Mouse (Mus musculus): ENCODE measurements around the gene Gm20388. TPM values are rescaled to one million over a fixed set of nuclear protein-coding genes. Genes with fewer than 3 reads are reported as not detected.

Gm20388 gene
- total RNA-seq, 2 experiments from 2014 or later = 18.6 TPM; not detected in 1

DNA sequence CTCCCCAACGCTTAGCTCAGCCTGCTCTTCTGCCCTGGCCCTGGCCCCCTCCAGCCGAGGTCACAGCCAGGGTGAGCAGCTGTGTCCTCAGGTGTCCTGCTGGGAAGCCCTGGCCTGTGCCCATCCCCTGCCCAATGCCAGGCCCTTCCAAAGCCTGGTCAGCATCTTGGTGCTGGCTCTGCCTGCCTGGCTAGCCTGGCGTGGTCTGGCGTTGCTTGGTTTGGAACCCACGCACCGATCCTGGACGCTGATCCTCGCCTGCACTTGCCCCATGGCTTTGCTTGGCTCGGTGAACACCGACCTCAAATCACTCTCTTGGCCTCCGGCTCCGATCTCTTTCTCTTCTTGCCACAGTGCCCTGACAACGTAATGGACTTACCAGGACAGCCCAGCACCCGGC, 152.1 kb downstream of the Gm20388 start:
- intact Hi-C loops (cut with DNase I) = no loop called here

DNA sequence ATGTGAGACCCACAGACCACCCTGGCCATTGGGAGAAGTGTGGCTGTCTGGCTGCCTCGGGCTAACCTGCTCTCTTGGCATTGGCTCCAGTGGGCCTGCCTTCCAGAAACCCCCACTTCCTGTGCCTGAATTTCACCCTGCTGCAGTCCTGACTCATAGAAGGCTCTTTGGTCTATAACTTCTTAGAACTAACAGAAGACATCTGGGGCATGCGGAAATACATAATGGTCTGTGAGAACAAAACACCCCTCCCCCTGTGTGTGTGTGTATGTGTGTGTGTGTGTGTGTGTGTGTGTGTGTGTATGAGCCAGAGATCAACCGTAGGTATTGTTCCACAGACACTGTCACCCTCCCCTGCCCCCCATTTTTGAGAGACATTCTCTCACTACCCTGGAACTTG, 152.7 kb downstream of the Gm20388 start:
- DNase-seq (ENCODE audit: low spot score in 2 of 2) = no peak
- intact Hi-C loops (cut with DNase I) = no loop called here

More for the DNA sequence above, 152.1 kb downstream of the Gm20388 start:
- no peak for DNase-seq (ENCODE audit: low spot score in 2 of 2)

DNA sequence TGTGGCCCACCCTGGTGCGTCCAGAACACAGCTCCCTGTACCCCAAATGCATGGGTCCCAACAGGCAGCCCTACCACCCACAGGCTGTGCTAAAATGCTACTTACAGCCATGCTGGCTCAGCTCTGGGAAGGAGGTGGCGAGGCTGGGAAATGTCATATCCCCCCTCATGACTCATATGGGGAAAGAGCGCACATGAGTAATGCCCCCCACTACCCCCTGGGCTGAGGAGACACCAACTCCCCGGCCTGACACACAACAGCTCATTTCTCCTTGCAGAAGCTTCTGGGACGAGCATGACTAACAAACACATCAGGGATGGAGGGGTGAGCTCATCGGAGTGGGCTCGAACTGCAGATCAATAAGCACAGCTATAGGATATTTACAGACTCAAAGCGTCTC, 155.0 kb downstream of the Gm20388 start:
- intact Hi-C loops (cut with DNase I) = no loop called here
- DNase-seq (ENCODE audit: low spot score in 2 of 2) = no peak

DNA sequence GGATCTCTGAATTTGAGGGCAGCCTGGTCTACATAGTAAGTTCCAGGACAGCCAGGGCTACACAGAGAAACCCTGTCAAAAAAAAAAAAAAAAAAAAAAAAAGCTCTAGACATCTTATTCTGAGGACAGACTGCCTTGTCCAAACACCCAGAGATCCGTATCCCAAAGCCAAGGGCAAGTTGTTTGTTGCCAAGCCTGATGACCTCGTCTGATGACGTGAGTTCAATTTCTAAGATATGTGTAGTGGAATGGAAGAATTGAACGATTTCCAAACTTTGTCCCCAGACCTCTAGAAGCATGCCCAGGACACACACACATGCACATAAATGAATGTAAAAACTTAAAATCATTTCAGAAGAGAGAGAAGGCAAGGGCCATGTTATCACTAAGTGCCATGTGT, 155.6 kb downstream of the Gm20388 start:
- DNase-seq (ENCODE audit: low spot score in 2 of 2) = no peak
- intact Hi-C loops (cut with DNase I) = no loop called here

DNA sequence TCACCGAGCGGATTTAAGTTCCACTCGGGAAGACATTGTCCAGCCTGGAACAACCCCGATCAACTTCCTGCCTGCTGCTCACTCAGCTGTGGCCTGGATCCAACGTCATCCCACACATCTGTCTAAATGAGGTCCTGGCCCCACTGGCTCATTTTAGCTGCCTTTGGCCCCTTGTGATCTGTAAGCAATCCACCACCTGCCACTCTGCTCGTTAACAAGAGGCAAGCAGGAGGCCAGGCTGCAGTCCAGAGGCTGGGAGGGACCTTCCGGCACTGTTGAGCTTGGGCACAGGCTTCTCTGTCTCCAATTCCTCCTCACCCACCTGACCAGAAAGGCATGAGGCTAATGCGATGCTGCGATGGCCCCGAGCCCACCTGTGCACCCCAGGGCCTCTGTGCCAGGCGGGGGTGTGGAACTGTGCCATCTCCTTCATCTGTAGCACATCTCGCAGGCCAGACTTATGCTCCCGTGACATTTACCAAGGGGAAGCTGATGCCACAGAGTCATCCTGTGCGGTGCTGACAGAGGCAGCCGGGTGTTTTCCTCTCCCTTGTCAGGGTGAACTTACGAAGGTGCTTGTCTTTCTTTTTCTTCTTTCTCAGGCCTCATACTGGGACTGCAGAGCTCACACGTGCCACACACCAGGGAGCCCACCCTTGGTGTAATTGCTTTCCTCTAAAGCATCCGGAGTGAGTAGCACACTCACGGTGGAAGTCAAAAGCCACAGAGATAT, 157.5 kb downstream of the Gm20388 start:
- no peak for DNase-seq (ENCODE audit: low spot score in 2 of 2)
- intact Hi-C loops (cut with DNase I) = no loop called here

DNA sequence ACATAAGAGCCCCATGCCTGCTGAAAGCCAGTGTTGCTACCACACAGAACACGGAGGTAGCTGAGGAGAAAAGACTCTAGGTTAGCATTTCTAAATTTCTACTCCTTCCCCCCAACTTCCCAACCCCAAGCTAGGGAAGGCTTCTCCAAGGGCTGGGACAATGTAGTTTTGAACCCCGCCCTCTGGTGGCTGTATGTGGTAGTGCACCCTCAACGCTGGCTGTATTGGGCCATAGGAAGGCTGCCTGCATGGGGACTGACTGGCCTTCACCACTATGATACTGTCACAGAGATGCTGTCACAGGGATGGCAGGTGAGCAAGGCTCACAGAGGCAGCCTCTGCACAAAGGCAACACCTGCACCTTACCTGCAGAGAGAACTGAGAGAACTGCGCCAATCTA, 161.0 kb downstream of the Gm20388 start:
- intact Hi-C loops (cut with DNase I) = loop anchor here (1.0 to 5.0 kb wide), 3 partner anchors 79 to 209 kb away; partner anchors contain the start of genes Crispld2 and Klhl36
- peak; percentile 81 to 82 for DNase-seq (ENCODE audit: low spot score in 2 of 2)

DNA sequence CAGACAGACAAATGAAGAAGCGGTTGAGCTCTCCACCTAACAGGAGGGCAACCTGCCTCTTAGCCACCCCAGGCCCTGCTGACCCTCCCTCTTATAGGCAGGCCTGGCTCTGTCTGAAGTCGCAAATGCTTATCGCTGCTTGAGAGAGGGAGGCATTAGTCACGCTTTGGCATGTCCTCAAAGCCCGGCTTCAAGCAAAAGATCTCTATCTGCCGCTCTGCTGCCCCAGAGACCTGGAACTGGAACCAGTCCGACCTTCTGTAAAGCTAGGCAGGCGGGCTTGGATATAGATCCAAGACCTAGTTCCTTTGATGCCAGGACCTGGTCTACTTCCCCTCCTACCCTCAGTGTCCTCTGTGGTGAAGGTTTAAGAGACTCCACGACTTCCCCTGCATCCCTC, 161.6 kb downstream of the Gm20388 start:
- intact Hi-C loops (cut with DNase I) = loop anchor here (1.0 to 5.0 kb wide), 3 partner anchors 80 to 210 kb away; partner anchors contain the start of genes Crispld2 and Klhl36
- DNase-seq (ENCODE audit: low spot score in 2 of 2) = no peak

DNA sequence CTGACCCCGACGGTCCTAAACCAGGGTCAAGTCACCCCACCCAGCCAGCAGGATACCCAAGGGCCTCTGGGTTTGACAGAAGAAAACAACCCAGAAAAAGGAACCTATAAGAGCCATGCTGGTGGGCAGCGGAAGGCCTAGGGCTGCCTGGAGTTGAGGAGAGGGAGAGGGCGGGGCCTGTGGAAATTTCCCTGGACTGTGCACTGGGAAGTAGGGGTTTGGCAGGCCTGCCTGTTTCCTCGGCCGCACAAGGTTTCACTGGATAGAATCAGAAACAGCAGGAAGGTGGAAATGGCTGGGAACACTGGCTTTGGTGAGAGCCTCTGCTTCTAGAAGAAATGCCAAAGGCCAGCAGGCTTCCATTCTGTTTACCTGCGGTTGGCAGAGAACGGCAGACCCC, 162.2 kb downstream of the Gm20388 start:
- intact Hi-C loops (cut with DNase I) = loop anchor here (1.0 to 5.0 kb wide), 3 partner anchors 81 to 211 kb away; partner anchors contain the start of genes Crispld2 and Klhl36
- DNase-seq (ENCODE audit: low spot score in 2 of 2) = no peak

DNA sequence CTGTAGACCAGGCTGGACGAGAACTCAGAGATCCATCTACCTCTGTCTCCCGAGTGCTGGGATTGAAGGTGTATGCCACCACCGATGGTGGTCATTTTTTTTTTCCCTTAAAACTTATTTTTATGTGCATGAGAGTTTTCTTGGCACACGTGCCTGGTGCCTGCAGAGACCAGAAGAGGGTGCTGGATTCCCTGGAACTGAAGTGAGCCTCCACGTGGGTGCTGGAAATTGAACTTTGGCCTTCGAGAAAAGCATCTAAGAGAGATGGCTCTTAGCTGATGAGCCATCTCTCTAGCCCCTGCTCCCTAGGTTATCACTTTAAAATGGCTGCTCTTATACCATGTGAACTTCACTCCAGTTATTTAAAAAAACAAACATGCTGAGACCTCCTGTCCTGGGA, 163.9 kb downstream of the Gm20388 start:
- intact Hi-C loops (cut with DNase I) = loop anchor here (5.0 kb wide), 2 partner anchors 82 to 212 kb away; partner anchors contain the start of genes Crispld2 and Klhl36
- DNase-seq (ENCODE audit: low spot score in 2 of 2) = no peak

DNA sequence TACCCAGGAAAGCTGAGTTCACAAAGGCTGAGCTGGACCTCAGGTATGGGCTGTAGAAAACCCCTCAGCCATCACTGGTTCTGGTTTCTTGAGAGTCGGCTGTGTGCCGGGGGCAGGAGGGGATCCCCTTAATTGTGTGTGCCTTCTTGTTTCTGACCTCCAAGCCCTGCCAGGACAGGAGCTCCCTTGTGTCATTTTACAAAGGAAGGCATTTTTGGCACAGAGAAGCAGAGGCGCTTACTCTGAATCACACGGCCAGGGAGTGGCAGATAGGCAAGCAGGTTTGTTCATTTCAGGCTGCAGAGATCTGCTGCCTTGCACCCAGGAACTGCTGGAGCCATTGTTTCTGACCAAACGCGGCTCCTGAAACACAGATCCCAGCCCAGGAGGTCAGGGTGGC, 164.7 kb downstream of the Gm20388 start:
- no peak for DNase-seq (ENCODE audit: low spot score in 2 of 2)
- intact Hi-C loops (cut with DNase I) = no loop called here

DNA sequence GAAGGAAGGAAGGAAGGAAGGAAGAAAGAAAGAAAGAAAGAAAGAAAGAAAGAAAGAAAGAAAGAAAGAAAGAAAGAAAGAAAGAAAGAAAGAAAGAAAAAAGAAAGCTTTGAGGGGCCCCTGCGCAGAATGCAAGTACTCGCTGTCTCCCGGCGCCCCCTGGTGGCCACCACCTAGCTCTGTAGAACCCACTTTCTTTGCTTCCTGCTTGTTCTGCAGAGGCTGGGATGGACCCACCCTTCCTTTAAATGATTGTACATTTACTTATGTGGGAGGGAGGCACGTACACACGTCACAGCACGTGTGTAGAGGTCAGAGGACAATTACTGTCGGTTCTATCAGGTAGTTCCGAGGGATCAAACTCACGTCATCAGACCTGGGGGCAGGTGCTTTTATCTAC, 167.4 kb downstream of the Gm20388 start:
- peak; percentile 75 to 81 for DNase-seq (ENCODE audit: low spot score in 2 of 2)
- intact Hi-C loops (cut with DNase I) = loop anchor here (1.0 kb wide), 1 partner anchor 134 kb away; no protein-coding TSS in a partner anchor

DNA sequence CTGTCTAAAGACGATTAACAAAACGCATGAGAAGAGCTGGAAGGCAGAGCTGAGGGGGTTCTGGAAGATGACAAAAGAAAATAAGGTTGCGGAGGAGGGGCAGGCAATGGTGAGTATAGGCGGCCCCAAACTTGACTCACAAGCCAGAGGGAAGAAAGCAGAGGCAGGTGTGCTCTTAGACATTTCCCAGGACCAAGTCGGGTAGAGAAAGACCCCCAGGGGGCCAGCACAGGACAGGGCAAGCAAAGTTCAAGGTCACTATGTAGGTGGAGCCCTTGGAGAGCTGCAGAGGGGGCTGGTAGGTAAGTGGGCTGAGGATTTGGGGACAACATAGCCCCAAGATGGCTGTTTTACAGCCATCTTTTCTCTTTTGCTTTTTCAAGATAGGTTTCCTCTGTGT, 168.7 kb downstream of the Gm20388 start:
- intact Hi-C loops (cut with DNase I) = no loop called here
- DNase-seq (ENCODE audit: low spot score in 2 of 2) = no peak

DNA sequence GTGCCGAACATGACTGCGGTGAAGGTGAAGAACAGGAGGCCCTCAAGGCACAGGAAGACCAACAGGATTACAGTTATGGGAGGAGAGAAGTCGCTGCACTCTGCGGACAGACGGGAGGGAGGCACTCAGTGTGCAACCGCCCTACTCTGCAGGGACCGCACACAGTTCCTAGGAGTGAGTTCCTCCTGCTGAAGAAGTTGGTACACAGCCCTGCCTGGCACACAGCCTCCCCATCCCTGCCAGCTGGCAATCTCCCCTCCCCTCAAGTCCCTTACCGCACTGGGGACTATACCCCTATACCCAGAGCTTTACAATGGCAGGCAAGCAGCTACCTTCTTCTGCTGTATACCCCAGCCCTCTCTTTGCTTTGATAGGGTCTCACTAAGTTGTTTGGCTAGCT, 172.6 kb downstream of the Gm20388 start:
- intact Hi-C loops (cut with DNase I) = no loop called here
- DNase-seq (ENCODE audit: low spot score in 2 of 2) = peak in 1 of 2 experiments; percentile 30

DNA sequence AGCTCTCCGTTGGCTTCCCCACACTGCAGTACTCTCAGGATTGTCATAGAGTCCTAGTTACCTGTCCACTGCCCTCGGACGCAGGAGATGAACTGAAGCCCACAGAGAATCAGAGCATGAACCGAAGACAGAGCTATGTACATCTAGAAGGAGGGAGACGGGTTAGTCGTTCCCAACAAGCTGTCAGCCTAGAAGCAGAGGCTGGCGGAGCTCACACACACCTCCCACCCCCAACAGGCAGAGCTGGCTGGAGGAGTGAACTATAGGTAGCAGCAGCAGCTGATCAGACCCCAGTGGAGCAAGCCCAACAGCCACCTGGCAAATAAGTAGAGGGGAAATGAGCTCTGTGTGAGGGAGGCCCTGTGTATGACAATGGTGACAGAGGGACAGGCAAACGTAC, 174.1 kb downstream of the Gm20388 start:
- peak in 1 of 2 experiments; percentile 57 for DNase-seq (ENCODE audit: low spot score in 2 of 2)

DNA sequence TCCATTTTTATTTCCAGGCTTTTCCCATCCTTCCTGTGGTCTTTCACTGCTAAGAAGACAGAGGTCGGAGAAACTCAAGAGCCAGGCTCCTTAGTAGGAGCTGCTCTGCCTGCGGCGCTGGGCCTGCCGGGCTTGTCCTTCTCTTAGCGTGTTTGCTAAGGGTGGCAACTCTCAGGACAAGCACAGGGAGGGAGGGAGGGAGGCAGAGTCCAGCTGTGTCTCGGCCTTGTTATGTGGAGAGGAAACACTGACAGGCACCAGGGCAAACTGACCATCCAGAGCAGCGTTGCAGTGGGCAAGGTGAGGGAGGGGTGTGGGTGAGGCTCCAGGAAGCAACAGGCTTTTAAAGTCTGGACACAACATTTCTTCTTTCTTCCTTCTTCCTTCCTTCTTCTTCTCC, 178.9 kb downstream of the Gm20388 start:
- intact Hi-C loops (cut with DNase I) = no loop called here
- no peak for DNase-seq (ENCODE audit: low spot score in 2 of 2)

More for the DNA sequence above, 174.1 kb downstream of the Gm20388 start:
- intact Hi-C loops (cut with DNase I) = no loop called here

DNA sequence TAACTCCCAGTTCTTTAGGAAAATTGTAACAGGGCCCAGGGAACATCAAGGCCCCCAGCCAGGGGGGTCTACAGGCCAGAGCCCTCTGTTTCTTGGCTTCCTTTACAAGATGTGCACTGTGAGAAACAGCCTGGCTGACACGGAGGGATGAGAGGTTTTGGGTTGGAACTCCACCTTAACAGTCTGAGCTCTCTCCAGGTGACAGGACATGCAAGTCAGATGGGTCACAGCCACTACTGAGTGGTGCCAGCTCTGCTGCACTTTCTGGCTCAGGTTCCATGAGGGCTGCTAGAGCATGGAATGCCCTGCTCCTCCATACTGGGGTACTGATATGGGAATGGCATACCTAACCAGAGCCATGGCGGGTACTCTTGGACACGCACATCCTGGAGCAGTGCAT, 180.4 kb downstream of the Gm20388 start:
- intact Hi-C loops (cut with DNase I) = no loop called here
- no peak for DNase-seq (ENCODE audit: low spot score in 2 of 2)

DNA sequence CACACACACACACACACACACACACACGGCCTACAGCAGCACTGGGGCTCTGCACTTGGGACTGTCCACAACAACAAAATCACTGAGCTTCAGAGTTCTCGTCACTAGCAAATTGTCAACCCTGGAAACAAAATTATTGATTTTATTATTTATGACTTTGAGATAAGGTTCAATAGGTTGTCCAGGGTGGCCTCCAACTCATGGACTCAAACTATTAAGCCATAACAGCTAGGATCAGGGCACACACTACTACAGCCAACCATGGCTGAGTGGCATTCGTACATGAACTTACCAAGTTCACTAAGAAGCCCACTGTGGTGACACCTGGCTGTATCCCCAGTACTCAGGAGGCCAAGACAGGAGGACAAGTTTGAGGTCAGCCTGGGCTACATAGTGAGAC, 182.5 kb downstream of the Gm20388 start:
- DNase-seq (ENCODE audit: low spot score in 2 of 2) = no peak

DNA sequence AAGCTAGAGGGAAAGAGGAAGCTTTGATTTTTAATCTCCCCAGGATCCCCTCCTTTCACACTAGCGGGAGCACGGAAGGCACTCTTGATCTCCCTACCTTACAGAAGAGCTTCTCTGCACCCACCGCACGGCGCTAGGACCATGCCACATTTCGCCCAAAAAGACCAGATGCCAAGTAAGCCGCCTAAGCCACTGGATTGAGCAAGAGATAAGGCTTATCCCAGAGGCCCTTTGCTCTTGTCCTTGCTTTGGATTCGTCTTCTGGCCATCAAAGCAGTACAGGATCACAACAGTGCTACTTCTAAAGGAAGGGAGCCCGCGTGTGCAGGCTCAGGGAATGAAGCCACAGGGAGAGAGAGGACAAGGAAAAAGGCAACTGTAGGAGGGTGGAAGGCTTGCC, 184.2 kb downstream of the Gm20388 start:
- DNase-seq (ENCODE audit: low spot score in 2 of 2) = no peak
- intact Hi-C loops (cut with DNase I) = no loop called here

More for the DNA sequence above, 182.5 kb downstream of the Gm20388 start:
- intact Hi-C loops (cut with DNase I) = no loop called here

DNA sequence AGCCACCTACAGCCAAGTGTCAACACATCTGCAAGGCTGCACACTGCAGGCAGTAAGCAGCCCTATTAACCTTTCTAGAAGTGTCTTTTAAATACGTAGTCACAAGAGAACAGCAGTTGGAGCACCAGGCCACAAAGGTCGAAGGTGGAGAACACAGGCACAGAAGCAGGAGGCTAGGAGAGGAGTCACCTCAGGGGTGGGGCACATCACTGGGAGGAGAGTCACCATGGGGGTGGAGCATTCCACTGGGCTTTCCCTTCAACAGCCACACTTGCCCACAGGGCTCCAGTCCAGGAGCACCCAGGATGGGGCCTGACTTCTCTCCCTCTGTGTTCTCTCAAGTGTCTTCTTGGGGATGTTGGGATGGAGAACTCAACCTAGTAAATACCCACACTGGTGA, 185.8 kb downstream of the Gm20388 start:
- intact Hi-C loops (cut with DNase I) = no loop called here

DNA sequence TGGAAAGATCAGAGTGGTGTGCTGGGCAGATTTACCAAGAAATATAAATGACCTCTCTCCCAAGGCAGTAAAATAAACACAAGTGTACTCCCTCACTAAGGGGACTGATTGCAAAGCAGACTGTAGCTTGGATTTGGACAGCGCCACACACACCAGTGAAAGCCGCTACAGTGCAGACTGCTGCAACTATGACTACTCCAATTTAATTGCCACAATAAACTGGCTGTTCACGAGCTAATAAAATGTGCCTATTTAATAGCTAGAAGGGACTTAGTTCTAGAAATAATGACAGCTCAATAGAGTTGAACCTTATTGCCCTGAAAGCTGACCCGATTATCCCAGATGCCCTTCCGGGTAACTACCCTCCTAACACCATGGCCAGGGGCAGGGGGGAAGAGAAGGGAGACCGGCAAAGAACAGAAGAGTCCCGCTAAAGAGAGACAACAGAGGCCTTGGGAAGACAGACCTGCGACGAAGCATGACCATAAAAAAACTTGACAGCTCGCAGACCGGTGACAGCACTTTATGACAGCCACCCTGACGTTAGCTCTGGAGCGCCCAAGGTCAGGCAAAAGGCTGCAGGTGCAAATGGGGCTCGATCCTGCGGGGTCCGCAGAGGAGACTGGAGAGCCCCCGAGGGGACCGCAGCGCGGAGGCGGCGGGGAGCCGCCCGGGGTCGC, 189.9 kb downstream of the Gm20388 start:
- no peak for DNase-seq (ENCODE audit: low spot score in 2 of 2)
- intact Hi-C loops (cut with DNase I) = no loop called here

More for the DNA sequence above, 185.8 kb downstream of the Gm20388 start:
- DNase-seq (ENCODE audit: low spot score in 2 of 2) = no peak
